Mouse (Mus musculus): ENCODE data around the gene Edn2.

GRCm38 (mm10) chr4:120188204-120188603, 27.2 kb downstream of the Edn2 start:
- TF ChIP-seq CTCF (IDR thresholded peaks at IDR 0.05; ENCODE audit: low read depth) (no peak), EP300 (IDR thresholded peaks at IDR 0.05; ENCODE audit: low read depth) (no peak)

All from liver, embryonic 14.5 days (tissue).